Mouse (Mus musculus) liver (tissue): ENCODE measurements around the gene Olfr1290.

Experiments used
- DNase-seq: peaks from one replicate; pipeline ENCODE4 v3.0.0-alpha.2; 2020; ENCODE audit warnings: mixed read lengths

Gene Olfr1290

DNA sequence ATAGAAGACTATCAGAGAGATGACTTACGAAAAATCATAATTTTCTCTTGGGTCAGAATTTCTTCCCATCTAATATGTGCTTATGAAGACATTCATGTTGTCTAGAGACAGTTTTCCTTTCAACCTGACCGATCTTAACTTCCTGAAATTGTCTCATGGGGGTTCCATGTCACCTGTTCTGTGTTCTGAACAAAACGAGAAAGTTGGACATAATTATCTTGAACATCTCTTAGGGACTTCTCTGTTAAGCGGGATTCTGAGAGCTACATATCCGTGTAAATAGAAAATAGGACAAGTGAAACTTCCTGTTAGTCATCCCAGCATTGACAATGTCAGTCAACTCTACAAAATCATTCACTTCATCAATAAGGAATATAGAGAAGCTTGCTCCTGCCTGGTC lies at the start of gene Olfr1290:
Olfr1290 (minus strand) TSS at position 101 of the 400 bp plus-strand sequence.
- no peak for DNase-seq

GRCm38 (mm10) chr2:111540191-111540590 lies 46.6 kb upstream of the Olfr1290 start, which contains the start of gene Olfr1294:
Olfr1294 (minus strand) TSS chr2:111540291.
- no peak for DNase-seq

GRCm38 (mm10) chr2:111524903-111525302 lies 31.3 kb upstream of the Olfr1290 start, which contains the start of gene Olfr1293-ps:
Olfr1293-ps (plus strand) TSS chr2:111525203.
- DNase-seq: no peak

DNA sequence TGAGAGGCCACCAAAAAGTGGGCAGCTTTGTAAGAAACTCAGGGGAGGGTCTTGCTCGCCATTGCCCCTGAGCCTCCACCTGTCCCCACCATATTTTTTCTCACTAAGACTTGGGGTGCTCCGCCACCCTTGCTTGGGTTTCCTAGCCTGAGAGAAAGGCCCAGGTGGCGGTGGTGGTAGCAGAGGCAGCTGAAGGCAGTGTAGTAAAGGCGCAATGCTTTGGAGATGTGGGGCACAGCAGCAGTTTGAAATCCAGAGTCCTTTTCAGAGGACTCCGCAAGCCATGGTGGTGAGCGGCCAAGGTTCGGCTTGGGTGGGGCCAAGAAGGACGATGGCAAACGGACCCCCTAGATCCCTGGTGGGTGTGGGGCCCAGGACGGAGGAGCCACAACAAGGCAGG lies 23.8 kb upstream of the Olfr1290 start:
- no peak for DNase-seq

- DNase-seq: no peak
Observed at GRCm38 (mm10) chr2:111496880-111497279, 3.3 kb upstream of the Olfr1290 start, which contains the start of gene Olfr1291-ps1. Olfr1291-ps1 (plus strand) TSS chr2:111497180.

DNA sequence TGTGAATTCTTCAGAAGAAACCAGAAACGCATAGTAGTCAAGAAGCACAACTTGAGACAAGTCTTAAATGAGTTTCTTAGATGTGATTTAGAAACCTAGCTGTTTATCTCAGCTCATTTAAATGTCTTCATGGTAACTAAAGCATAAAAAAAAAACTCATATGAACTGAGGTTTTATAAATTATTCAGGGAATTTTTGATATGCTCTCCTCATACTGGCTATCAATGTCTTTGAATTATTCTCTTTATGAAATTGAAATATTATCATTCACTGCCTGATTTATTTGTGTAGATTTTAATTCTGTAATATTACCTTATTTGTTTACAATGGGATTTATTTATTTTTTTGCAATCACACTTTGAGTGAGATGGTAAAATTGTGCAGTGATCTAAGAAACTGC lies 13.1 kb downstream of the Olfr1290 start, which contains the start of gene Olfr1289:
Olfr1289 (plus strand) TSS at position 301 of the 400 bp plus-strand sequence.
- DNase-seq: no peak

- no peak for DNase-seq
Observed at GRCm38 (mm10) chr2:111473801-111474200, 19.8 kb downstream of the Olfr1290 start, which contains the start of gene Olfr1288. Olfr1288 (plus strand) TSS chr2:111474101.

DNA sequence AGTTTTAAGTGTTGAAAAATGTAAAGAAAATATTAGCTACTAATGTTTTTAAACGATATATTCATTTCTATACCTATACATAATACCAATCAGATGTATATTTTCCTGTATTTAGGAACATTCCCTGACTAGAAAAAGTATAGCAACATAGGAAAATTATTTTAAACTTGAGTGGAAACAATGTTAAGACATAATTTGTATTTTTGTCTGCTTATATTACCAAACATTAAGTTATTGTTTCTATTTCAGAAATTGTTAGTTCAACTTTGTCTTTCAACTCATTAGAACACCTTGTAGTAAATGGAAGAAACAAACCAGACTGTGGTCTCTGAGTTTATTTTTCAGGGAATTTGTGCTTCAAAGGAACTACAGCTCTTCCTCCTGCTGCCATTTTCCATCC lies 44.8 kb downstream of the Olfr1290 start, which contains the start of gene Olfr1287:
Olfr1287 (plus strand) TSS at position 301 of the 400 bp plus-strand sequence.
- DNase-seq: no peak
